Mouse (Mus musculus) heart, postnatal 0 days (tissue): ENCODE measurements around the gene Ctcf.

Experiments used
- CTCF ChIP-seq: IDR thresholded peaks from 2 replicates; pipeline ENCODE4 v1.5.1; 2016; ENCODE audit warnings: antibody characterized with exemption, control low read depth, low read depth
- EP300 ChIP-seq: IDR thresholded peaks from 2 replicates; pipeline ENCODE4 v1.6.1; 2016; ENCODE audit warnings: antibody characterized with exemption, low read depth

GRCm38 (mm10) chr8:105689256-105689982 lies 53.1 kb downstream of the Ctcf start:
- TF ChIP-seq CTCF = no peak
- TF ChIP-seq EP300 = no peak
